Mouse (Mus musculus) C2C12 (cell line): Measurements from ENCODE around the gene Zfp36.

Experiments used
- CEBPB ChIP-seq: IDR thresholded peaks from one replicate; pipeline ENCODE4 v1.6.1; 2011; ENCODE audit warnings: low read depth, mild to moderate bottlenecking, control low read depth, moderate library complexity
- CTCF ChIP-seq: IDR thresholded peaks from one replicate; pipeline ENCODE4 v1.5.1; 2011; ENCODE audit not compliant: control insufficient read depth, insufficient read depth, insufficient read length
- MAX ChIP-seq: IDR thresholded peaks from one replicate; pipeline ENCODE4 v1.6.1; 2011; ENCODE audit warnings: mild to moderate bottlenecking, control low read depth
- MYOD1 ChIP-seq: IDR thresholded peaks from one replicate; pipeline ENCODE4 v1.6.1; 2011; ENCODE audit warnings: low read depth; ENCODE audit not compliant: control insufficient read depth, insufficient read length
- MYOG ChIP-seq: IDR thresholded peaks from one replicate; pipeline ENCODE4 v1.6.1; 2011; ENCODE audit not compliant: control insufficient read depth, insufficient read length; ENCODE audit errors: extremely low read depth
- USF1 ChIP-seq: IDR thresholded peaks from one replicate; pipeline ENCODE4 v1.6.1; 2011; ENCODE audit warnings: low read depth, mild to moderate bottlenecking, control low read depth, moderate library complexity

DNA sequence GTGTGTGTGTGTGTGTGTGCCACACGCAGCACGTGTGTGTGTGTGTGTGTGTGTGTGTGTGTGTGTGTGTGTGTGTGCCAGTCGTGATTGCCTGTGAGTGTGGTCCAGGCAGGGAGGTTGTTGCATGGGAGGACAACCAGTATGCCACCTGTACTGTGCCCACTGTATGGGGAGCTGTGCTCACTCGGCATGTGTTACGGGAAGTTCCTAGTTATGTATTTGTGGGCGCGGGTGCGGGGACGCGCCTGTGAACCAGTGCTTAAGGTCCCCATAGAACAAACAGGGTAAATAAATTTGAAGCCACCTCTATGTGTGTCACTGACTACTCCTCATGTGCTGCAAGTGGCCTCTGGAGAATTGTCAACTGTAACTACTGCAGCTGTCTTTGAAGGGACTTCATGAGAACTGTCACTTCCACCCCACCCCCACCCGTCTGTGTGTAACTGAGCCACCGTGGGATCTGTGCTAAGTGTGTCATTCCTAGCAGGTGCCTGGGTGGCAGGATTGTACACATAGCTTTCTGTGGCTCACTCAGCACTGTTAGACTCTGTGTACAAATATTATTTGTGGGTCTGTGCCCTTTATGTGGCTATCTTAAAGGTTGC, 2.4 kb upstream of the Zfp36 start:
- TF ChIP-seq CTCF, result no peak
- peak; percentile 48 for TF ChIP-seq MYOD1
- TF ChIP-seq MYOG, result no peak
- no peak for TF ChIP-seq CEBPB
- TF ChIP-seq USF1, result no peak
- TF ChIP-seq MAX, result no peak
